Mouse (Mus musculus) yolk sac, embryonic 10.5 days (tissue): Measurements from ENCODE around the gene Hsf2bp.
A peak's percentile ranks its signal among the peaks of the same experiment; 100 is the strongest.

ENCODE experiments used
- DNase-seq: peaks from one replicate; pipeline ENCODE4 v3.0.0-alpha.2; 2017; ENCODE audit warnings: low spot score

The Hsf2bp gene

DNA sequence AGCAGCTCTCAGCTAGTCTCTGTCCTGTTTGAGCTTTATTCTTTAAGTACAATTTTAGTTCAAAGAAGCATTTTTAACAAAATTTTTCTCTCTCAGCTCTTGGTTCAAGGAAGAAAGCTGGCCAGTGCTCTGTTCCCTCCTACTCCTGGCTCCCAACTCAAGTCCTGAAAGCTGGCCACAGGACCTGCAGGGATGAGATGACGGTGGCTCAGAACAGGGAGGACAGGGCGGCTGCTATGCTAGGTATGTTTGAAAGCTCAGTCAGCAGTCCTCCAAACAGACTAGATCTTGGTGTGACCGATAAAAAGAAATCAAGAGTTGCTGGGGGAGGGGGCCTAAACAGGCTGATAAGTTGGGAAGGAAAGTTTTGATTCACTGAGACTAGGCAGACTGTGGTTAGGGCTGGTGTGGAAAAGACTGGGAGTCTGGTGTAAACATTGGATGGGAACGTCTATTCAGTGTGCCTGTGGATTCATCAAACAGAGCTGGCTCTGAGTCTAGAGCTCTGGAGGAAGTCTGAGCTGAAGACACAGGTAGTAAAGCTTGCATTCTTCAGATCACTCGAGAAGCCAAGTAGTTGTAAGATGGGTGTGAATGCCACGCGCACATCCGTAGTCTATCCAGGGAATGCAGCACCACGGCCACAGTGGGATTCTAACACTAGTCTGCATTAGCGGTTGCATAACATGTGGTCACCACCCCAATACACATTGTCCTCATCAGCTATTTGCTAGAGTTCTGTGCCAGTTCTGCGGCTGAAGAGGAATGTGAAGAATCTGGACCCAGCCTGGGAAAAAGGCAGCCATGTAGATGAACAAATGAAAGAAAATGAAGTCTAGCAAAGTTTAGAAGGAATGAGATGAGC is 53.6 kb downstream of the Hsf2bp start:
- peak; percentile 75 for DNase-seq

DNA sequence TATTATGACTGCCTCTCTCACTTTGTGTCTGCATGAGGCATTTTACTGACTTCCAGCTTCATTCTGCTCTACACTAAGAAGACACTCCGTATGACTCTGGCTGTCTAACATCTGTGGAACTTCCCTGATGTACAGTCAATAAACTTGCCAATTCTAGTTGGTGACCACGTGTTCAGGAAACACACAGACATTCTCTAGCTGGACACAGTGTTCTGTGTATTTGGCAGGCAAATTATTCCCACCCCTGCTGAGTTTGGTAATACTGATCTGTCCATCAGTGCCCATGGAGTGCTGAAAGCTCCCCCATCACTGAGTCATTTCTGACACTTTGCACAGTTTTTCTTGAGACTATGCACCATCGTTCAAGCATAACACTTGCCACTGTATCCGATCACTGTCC is 56.3 kb downstream of the Hsf2bp start:
- DNase-seq, result no peak

DNA sequence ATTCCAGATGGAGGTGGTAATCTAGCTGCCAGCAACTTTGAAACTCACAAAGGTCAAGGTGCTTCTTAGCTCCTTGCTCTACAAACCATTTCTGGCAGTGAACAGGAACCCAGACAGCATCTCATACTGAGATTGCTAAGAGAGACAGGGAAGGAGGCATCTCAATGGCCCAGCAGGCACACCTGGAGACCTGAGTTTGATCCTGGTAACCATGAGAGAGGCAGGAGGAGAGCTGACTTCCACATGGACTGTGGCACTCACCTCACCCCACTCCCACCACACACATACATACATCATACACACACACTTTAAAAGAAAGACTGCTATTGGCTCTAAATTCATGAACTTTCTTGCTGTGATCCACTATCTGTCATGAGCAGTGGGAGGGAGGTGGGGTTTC is 59.0 kb downstream of the Hsf2bp start:
- no peak for DNase-seq

- no peak for DNase-seq
Observed at GRCm38 (mm10) chr17:31976501-31976900, 59.6 kb downstream of the Hsf2bp start.

- DNase-seq, result no peak
Observed at GRCm38 (mm10) chr17:31974694-31975093, 61.5 kb downstream of the Hsf2bp start.

GRCm38 (mm10) chr17:31973664-31974230 is 62.4 kb downstream of the Hsf2bp start:
- no peak for DNase-seq

- no peak for DNase-seq
Observed at GRCm38 (mm10) chr17:31970890-31971289, 65.3 kb downstream of the Hsf2bp start.

DNA sequence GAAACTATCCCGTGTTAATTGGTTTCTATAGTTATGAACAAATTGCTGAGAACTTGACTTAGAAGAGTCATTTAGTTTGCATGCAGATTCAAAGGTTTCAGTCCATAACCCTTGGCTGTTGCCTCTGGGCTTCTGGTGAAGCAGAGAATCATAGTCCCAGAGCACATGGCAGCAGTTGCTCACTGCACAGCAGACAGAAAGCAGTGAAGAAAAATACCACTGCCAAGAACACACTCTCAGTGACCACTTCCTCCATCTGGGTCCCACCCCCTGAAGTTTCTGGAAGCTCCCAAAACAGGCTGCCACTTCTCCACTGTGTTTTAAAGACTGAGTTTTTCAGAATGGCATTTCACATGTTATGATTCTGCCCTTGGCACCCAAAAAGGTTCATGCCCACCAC is 67.3 kb downstream of the Hsf2bp start:
- DNase-seq, result no peak

- DNase-seq, result no peak
Observed at GRCm38 (mm10) chr17:31967311-31967710, 68.8 kb downstream of the Hsf2bp start.

DNA sequence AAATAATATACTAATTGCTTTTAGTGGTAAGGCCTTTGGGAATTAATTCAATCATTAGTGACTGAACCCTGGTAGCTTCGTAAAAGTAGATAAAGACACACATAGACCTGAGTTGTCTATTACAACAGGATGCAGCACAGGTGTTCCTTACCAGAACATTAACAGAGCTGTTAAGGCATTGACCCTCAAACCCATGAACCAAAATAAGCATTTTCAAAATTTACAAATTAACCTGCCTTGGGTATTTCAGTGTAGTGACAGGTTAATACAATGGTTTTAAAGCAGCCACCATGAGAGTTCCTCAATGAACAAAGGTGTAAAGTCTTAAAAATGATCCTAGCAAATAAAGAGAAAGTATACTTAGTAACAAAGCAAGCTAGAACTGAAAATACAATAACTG is 69.6 kb downstream of the Hsf2bp start:
- DNase-seq, result no peak

DNA sequence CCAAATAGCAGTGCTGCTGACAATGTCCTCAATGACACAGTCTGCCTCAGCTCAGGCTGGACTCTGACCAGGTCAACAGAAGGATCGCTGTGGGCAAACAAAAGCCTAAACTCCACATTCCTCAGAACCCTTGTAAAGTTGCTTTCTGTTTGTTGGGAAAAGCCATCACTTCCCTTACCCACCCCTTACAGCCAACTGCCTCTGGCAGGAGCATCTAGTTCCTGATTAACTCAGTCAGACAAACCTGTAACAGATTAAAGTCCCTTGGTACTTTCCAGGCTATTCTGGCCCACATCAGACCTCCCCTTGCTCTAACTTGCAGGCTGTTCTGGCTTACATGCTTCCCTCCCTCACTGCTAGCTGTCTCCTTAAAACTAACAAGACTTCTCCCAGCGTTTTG is 70.5 kb downstream of the Hsf2bp start:
- DNase-seq, result peak; percentile 86

- DNase-seq, result no peak
Observed at GRCm38 (mm10) chr17:31962930-31963329, 73.2 kb downstream of the Hsf2bp start.

- no peak for DNase-seq
Observed at GRCm38 (mm10) chr17:31962281-31962680, 73.9 kb downstream of the Hsf2bp start.

- DNase-seq, result no peak
Observed at GRCm38 (mm10) chr17:31954551-31955140, 81.5 kb downstream of the Hsf2bp start.

GRCm38 (mm10) chr17:31949076-31949475 is 87.1 kb downstream of the Hsf2bp start:
- no peak for DNase-seq

DNA sequence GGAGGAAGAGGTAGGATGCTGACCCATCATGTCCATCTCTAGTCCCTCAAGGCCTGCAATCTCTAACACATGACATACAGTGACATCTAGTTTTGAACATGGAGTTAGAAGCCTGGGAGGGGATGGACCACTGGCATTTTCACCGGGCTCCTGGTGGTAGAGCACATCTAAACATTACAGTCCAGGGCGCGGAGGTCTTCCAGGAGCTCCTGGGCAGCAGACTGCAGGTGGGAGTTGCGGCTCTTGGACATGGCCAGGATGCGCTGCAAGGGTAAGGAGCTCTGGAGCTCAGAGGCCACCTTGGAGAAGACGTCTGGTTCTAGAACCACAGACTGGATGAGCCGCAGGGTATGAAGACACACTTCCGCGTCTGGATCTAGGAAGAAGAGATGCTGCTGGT is 89.7 kb downstream of the Hsf2bp start:
- DNase-seq, result no peak

- no peak for DNase-seq
Observed at GRCm38 (mm10) chr17:31943881-31944539, 92.1 kb downstream of the Hsf2bp start.

DNA sequence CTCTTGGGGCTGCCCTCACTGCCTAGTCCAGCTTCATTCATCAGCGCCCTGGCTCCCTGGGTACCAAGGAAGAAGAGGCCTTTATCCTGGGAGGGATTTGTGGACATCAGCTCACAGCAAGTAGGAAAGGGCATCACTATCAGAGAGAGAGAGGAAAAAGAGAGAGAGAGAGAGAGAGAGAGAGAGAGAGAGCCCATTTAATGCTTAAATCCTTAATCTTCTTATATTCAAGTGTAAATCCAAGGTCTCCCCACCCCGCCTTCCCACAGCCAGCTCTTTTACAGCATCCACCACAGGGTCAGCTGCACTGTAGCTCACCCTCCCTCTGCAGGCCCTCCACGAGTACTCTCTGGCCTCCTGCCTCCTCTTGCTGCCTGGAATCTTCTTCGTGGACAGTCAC is 94.5 kb downstream of the Hsf2bp start:
- no peak for DNase-seq

DNA sequence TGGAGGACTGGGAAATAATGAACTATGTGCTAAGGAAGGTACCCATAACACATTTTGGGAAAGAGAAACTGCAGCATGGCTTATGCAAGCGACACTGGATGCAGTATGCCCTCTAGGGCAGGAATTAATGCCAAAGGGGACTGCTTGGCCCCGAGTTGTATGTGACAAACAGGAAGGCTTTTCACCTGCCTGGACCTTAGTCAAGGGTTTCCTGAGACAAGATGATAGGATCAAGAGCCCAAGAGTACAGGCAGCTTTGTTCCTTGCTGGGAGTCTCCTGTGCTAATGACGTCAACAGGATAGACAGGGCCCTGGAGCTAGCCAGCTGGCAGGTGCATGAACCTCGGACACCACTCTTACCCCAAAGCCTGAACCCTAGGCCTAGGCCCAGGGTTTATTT is 95.5 kb downstream of the Hsf2bp start:
- no peak for DNase-seq

GRCm38 (mm10) chr17:31939292-31940060 is 96.7 kb downstream of the Hsf2bp start:
- DNase-seq, result no peak

DNA sequence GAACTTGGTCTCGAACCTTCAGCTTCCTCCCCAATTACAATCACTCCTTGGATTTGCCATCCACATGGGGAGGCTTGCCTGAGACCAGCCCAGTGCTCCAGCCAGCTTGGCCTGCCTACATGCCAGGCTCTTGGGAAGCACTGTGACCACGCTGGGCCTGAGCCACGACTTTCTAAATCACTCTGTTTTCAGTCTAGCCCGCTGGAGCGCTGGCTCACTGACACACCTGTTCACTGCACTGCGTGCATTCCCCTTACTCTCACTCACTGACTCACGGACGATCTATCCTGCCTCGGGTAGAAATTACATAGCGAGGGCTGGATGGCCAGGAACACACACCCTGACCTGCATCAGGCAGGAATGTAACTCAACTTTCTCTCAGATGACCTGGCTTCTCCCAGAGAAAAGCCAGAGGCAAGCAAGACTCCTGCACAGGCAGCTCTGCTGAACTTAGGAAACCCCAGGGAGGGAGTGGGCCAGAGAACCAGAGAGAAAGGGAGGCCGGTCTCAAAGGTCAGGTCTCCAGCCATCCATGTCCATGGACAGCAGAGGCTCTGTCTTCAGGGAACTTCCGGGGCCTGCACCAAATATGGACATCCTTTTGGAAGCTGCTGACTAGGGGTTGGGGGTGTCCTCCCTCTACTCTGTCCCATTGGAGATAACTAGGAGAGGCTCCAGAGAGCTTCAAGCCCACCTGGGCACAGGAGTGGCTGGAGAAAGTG is 97.4 kb downstream of the Hsf2bp start:
- peak; percentile 82 for DNase-seq
